Mouse (Mus musculus): Measurements from ENCODE around the gene Ebi3.
"Not testable (repeated sequence)": the region's sequence is repeated elsewhere in the genome, so short reads cannot be mapped to it uniquely, and the experiment has no call there.

Ebi3 gene

GRCm38 (mm10) chr17:55952447-55953027 is at the start of gene Ebi3:
Gene Ebi3 (plus strand): TSS chr17:55952640.
- in situ Hi-C loops (cut with MboI, MseI), result no loop called here

GRCm38 (mm10) chr17:55903087-55903486 is 49.4 kb upstream of the Ebi3 start:
- in situ Hi-C loops (cut with MboI, MseI), result no loop called here

GRCm38 (mm10) chr17:55903687-55904086 is 48.8 kb upstream of the Ebi3 start:
- in situ Hi-C loops (cut with MboI, MseI), result no loop called here

GRCm38 (mm10) chr17:55904131-55904530 is 48.3 kb upstream of the Ebi3 start:
- in situ Hi-C loops (cut with MboI, MseI), result no loop called here

- in situ Hi-C loops (cut with MboI, MseI), result no loop called here
These were observed 45.8 kb upstream of the Ebi3 start for GRCm38 (mm10) chr17:55906669-55907068.

GRCm38 (mm10) chr17:55931553-55932502 is 20.6 kb upstream of the Ebi3 start:
- in situ Hi-C loops (cut with MboI, MseI), result loop anchor here (5.0 kb wide), 1 partner anchor 35 kb away; no protein-coding TSS in a partner anchor

GRCm38 (mm10) chr17:55932635-55933034 is 19.8 kb upstream of the Ebi3 start:
- in situ Hi-C loops (cut with MboI, MseI), result loop anchor here (5.0 kb wide), 1 partner anchor 35 kb away; no protein-coding TSS in a partner anchor

GRCm38 (mm10) chr17:55933191-55933590 is 19.2 kb upstream of the Ebi3 start:
- in situ Hi-C loops (cut with MboI, MseI), result loop anchor here (5.0 kb wide), 1 partner anchor 36 kb away; no protein-coding TSS in a partner anchor

GRCm38 (mm10) chr17:55944387-55944865 is 8.0 kb upstream of the Ebi3 start:
- in situ Hi-C loops (cut with MboI, MseI), result not testable (repeated sequence)

GRCm38 (mm10) chr17:55944866-55945682 is 7.4 kb upstream of the Ebi3 start:
- in situ Hi-C loops (cut with MboI, MseI), result not testable (repeated sequence)

GRCm38 (mm10) chr17:55945696-55946095 is 6.7 kb upstream of the Ebi3 start:
- in situ Hi-C loops (cut with MboI, MseI), result no loop called here

GRCm38 (mm10) chr17:55948647-55949046 is 3.8 kb upstream of the Ebi3 start:
- in situ Hi-C loops (cut with MboI, MseI), result no loop called here

GRCm38 (mm10) chr17:55949400-55949799 is 3.0 kb upstream of the Ebi3 start, which contains the start of gene Zfp119b:
Gene Zfp119b (minus strand): TSS chr17:55949500.
- in situ Hi-C loops (cut with MboI, MseI), result no loop called here

- in situ Hi-C loops (cut with MboI, MseI), result no loop called here
These were observed 1.8 kb upstream of the Ebi3 start for GRCm38 (mm10) chr17:55950601-55951000.

GRCm38 (mm10) chr17:55952041-55952440 is 399 bp upstream of the Ebi3 start:
- in situ Hi-C loops (cut with MboI, MseI), result no loop called here

- in situ Hi-C loops (cut with MboI, MseI), result no loop called here
These were observed 1.3 kb downstream of the Ebi3 start for GRCm38 (mm10) chr17:55953751-55954150.

- in situ Hi-C loops (cut with MboI, MseI), result no loop called here
These were observed 1.8 kb downstream of the Ebi3 start for GRCm38 (mm10) chr17:55954229-55954628.

GRCm38 (mm10) chr17:55956129-55956528 is 3.7 kb downstream of the Ebi3 start:
- in situ Hi-C loops (cut with MboI, MseI), result no loop called here

GRCm38 (mm10) chr17:55956591-55956990 is 4.2 kb downstream of the Ebi3 start:
- in situ Hi-C loops (cut with MboI, MseI), result no loop called here

- in situ Hi-C loops (cut with MboI, MseI), result no loop called here
These were observed 4.7 kb downstream of the Ebi3 start for GRCm38 (mm10) chr17:55957168-55957567.

GRCm38 (mm10) chr17:55957726-55958583 is 5.5 kb downstream of the Ebi3 start:
- in situ Hi-C loops (cut with MboI, MseI), result no loop called here
